Mouse (Mus musculus): ENCODE results near the gene Utrn. TPM values are rescaled to one million over a fixed set of nuclear protein-coding genes. Genes with fewer than 3 reads are reported as not detected.

The Utrn gene
- polyA plus RNA-seq, 1 experiment: 14.9 TPM

DNA sequence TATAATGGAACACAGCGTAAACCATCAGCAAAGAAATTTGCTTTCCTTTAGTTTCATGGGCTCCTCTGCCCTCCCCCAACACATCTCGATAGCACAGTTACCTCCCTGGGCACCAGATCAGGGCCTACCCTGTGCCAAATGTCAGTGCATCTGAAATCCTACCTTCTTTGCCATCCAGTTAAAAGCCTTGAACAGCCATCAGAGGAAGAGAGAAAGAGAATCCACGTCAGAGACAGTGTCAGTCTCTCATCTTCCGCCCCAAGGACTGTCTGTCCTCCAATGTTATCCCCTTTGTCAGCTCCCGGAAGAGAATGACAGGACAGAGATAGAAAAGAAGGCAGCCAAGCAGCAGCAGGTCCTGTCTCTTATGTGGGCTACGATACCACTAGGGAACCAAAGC lies 15.4 kb downstream of the Utrn start:
- TF ChIP-seq POLR2A (IDR thresholded peaks at IDR 0.05; ENCODE audit: low read depth, low read length) (no peak), CTCF (IDR thresholded peaks at IDR 0.05; ENCODE audit: extremely low read depth, insufficient read depth, insufficient read length, insufficient replicate concordance) (no peak)
- H3K36me3 ChIP-seq (ENCODE audit: control insufficient read depth, insufficient read depth, low read length): no peaks in the 10 kb centered on the region
- no peaks in the 10 kb centered on the region for H3K4me1 ChIP-seq (ENCODE audit: control insufficient read depth, insufficient read depth, insufficient read length)
- DNase-seq (ENCODE audit: low read depth in 1 of 2, low spot score in 2 of 2): no peak
- H3K4me3 ChIP-seq (ENCODE audit: extremely low read depth, insufficient read depth, insufficient read length): no peak overlapping the region
- 92% methylated on average over 6 of the region's 6 CpGs for WGBS
- no peak overlapping the region for H3K27ac ChIP-seq (ENCODE audit: insufficient read depth, low read length)
- no peaks in the 10 kb centered on the region for H3K27me3 ChIP-seq (ENCODE audit: control insufficient read depth, insufficient read depth, low read length)

DNA sequence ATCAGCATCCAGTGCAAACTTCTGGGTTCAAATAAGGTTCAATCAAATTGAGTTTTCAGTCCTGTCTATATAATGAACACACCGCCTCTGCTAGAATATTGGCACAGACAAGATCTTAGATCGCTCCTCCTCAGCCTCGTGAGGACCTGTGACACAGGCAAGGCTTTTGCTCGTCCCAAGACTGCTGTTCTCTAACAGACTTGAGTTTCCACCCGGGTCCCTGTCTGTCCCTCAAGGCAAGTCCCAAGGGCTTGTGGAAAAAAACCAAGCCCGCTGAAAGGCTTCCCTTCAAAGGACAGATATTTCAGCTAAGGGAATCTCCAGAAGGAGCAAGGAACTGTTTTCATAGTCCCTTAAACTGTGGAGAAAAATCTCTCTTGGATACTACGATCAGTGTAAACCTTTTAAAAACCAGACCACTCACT lies 16.0 kb downstream of the Utrn start:
- H3K27ac ChIP-seq (ENCODE audit: insufficient read depth, low read length): no peak overlapping the region
- H3K27me3 ChIP-seq (ENCODE audit: control insufficient read depth, insufficient read depth, low read length): no peaks in the 10 kb centered on the region
- DNase-seq (ENCODE audit: low read depth in 1 of 2, low spot score in 2 of 2): no peak

DNA sequence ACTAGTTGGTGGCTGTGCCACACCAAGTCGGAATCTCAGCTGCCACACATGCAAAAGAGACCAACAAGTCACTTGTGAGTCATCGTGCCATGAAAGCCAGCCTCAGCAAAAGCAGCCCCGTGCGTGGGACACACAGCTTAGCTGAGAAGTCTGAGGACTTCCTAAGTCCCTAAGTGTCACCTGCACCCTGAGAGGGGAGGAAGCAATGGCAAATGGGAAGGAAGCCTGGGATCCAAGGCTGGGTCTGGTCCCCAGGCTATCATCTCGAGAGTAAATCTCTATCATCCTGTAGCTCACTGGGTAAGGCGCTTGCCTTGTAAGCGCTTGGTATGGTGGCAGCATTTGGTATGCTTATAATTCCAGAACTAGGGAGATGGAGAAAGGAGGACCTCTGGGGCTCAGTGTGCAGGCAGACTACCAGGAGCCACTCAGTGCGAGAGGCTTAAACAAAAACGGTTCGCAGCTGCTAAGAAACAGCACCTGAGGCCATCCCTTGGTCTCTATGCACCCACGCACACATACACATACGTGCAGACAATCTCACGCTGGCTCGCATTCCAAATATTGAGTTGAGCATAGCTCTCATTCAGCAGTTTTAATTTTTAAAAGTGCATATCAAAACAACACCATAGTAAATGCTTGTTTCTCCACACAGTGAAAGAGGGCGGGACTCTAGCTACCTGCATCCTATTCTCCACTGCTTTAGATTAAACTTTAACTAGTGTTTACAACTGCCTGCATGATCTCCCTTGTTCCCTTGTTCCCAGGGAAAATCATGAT lies 16.6 kb downstream of the Utrn start:
- TF ChIP-seq POLR2A (IDR thresholded peaks at IDR 0.05; ENCODE audit: low read depth, low read length) (no peak), CTCF (IDR thresholded peaks at IDR 0.05; ENCODE audit: extremely low read depth, insufficient read depth, insufficient read length, insufficient replicate concordance) (no peak)
- DNase-seq (ENCODE audit: low read depth in 1 of 2, low spot score in 2 of 2): no peak
- Histone ChIP-seq H3K4me1 (ENCODE audit: control insufficient read depth, insufficient read depth, insufficient read length) (no peaks in the 10 kb centered on the region), H3K27ac (ENCODE audit: insufficient read depth, low read length) (no peak overlapping the region), H3K27me3 (ENCODE audit: control insufficient read depth, insufficient read depth, low read length) (no peaks in the 10 kb centered on the region), H3K4me3 (ENCODE audit: extremely low read depth, insufficient read depth, insufficient read length) (no peak overlapping the region), H3K36me3 (ENCODE audit: control insufficient read depth, insufficient read depth, low read length) (no peaks in the 10 kb centered on the region)
- WGBS: 93% methylated on average over 15 of the region's 15 CpGs

More for the DNA sequence above, 16.0 kb downstream of the Utrn start:
- no peaks in the 10 kb centered on the region for H3K4me1 ChIP-seq (ENCODE audit: control insufficient read depth, insufficient read depth, insufficient read length)
- TF ChIP-seq CTCF (IDR thresholded peaks at IDR 0.05; ENCODE audit: extremely low read depth, insufficient read depth, insufficient read length, insufficient replicate concordance) (no peak), POLR2A (IDR thresholded peaks at IDR 0.05; ENCODE audit: low read depth, low read length) (no peak)
- 92% methylated on average over 7 of the region's 7 CpGs for WGBS
- no peak overlapping the region for H3K4me3 ChIP-seq (ENCODE audit: extremely low read depth, insufficient read depth, insufficient read length)
- no peaks in the 10 kb centered on the region for H3K36me3 ChIP-seq (ENCODE audit: control insufficient read depth, insufficient read depth, low read length)

DNA sequence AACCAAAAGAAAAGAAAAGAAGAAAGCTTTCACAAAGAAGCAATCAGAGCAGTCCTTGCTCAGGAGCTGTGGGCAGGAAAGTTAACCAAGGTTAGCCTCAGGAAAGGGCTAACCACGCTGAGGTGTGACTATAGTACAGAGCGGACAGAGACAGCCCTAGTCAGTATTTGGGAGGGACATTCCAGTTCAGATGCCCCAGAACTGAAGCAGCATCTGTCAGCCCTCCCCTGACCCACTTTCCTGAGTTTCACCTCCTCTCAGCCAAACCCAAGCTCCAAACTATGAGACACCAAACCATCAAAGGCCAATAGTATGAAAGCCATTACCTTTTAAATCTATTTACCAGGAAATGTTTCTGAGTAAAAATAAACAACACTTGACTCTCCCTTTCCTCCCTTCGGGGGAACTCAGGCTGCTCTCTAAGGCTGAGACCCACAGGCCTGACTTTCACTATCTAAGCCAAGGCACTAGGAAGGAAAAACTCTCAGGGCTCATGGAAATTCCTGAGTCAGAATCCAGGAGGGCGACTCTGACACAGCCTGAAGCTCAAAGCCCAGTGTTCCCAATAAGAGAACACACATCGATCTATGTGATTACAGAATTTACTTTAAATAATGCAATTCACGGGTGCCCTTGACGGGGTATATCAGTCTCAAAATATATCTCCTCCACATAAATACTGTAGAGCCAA lies 18.2 kb downstream of the Utrn start:
- TF ChIP-seq CTCF (IDR thresholded peaks at IDR 0.05; ENCODE audit: extremely low read depth, insufficient read depth, insufficient read length, insufficient replicate concordance) (no peak), POLR2A (IDR thresholded peaks at IDR 0.05; ENCODE audit: low read depth, low read length) (no peak)
- H3K27me3 ChIP-seq (ENCODE audit: control insufficient read depth, insufficient read depth, low read length): no peaks in the 10 kb centered on the region
- no peaks in the 10 kb centered on the region for H3K4me1 ChIP-seq (ENCODE audit: control insufficient read depth, insufficient read depth, insufficient read length)
- H3K27ac ChIP-seq (ENCODE audit: insufficient read depth, low read length): no peak overlapping the region
- 69% methylated on average over 7 of the region's 7 CpGs for WGBS
- no peak overlapping the region for H3K4me3 ChIP-seq (ENCODE audit: extremely low read depth, insufficient read depth, insufficient read length)
- no peaks in the 10 kb centered on the region for H3K36me3 ChIP-seq (ENCODE audit: control insufficient read depth, insufficient read depth, low read length)
- DNase-seq (ENCODE audit: low read depth in 1 of 2, low spot score in 2 of 2): no peak

DNA sequence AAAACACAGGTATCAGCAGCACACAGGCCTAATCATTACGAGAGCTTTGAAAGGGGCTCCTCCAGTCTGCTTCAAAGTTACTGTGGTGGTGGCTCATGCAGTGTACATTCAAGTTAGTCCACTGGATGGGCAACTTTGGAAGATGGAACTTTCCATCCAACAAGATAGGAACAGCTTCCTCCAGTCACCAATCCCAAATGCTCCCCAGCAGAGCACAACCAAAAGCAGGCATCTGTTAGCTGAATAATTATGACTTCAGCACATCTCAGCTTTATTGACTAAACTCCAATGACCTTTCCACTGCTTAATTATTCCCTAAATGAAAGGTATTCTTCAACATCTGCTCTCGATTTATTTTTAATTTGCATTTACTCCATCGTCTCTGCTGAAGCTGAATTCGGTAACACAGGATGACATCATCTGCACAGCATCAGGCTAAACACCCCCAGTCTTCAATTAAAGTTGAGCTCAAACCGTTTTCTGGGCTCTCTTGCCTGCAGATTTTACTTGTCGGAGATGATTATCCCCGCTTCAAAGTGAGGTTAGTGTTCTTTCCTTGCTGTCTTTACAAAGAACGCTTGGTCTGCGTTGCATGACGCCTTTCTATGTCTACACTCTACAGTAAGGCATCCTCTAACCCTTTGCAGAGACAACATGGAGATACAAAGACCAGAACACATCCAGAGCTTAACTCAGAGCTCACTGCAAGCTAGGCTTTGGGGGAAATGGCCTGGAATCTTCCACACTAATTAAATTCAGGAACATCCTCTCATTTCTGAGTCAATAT lies 20.6 kb downstream of the Utrn start:
- Histone ChIP-seq H3K36me3 (ENCODE audit: control insufficient read depth, insufficient read depth, low read length) (no peaks in the 10 kb centered on the region), H3K4me3 (ENCODE audit: extremely low read depth, insufficient read depth, insufficient read length) (no peak overlapping the region), H3K27ac (ENCODE audit: insufficient read depth, low read length) (no peak overlapping the region), H3K27me3 (ENCODE audit: control insufficient read depth, insufficient read depth, low read length) (no peaks in the 10 kb centered on the region), H3K4me1 (ENCODE audit: control insufficient read depth, insufficient read depth, insufficient read length) (no peaks in the 10 kb centered on the region)
- TF ChIP-seq CTCF (IDR thresholded peaks at IDR 0.05; ENCODE audit: extremely low read depth, insufficient read depth, insufficient read length, insufficient replicate concordance) (no peak), POLR2A (IDR thresholded peaks at IDR 0.05; ENCODE audit: low read depth, low read length) (no peak)
- no peak for DNase-seq (ENCODE audit: low read depth in 1 of 2, low spot score in 2 of 2)
- WGBS: 92% methylated on average over 10 of the region's 10 CpGs

DNA sequence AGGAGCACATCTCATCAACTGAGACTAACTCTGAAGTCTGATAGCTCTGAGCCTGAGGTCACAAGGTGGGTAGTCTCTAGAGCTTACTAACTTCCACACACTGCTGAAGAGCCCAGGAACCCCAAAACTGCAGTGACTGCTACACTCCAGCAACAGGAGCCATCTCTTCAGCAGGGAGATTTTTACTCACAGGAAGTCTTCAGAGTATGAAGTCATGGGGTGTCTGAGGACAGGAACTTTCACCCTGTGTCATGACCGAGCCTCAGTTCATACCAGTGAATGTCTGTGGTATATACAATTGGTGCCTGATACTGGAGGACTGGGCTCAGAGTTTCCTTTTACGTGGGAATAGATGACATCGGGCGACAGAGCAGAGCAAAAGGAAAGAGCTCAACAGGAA lies 26.6 kb downstream of the Utrn start:
- no peak overlapping the region for H3K27ac ChIP-seq (ENCODE audit: insufficient read depth, low read length)
- no peak for DNase-seq (ENCODE audit: low read depth in 1 of 2, low spot score in 2 of 2)
- TF ChIP-seq CTCF (IDR thresholded peaks at IDR 0.05; ENCODE audit: extremely low read depth, insufficient read depth, insufficient read length, insufficient replicate concordance): no peak
- no peak for TF ChIP-seq POLR2A (IDR thresholded peaks at IDR 0.05; ENCODE audit: low read depth, low read length)
- H3K27me3 ChIP-seq (ENCODE audit: control insufficient read depth, insufficient read depth, low read length): no peaks in the 10 kb centered on the region
- 53% methylated on average over 4 of the region's 4 CpGs for WGBS
- no peak overlapping the region for H3K4me3 ChIP-seq (ENCODE audit: extremely low read depth, insufficient read depth, insufficient read length)
- no peaks in the 10 kb centered on the region for H3K36me3 ChIP-seq (ENCODE audit: control insufficient read depth, insufficient read depth, low read length)
- H3K4me1 ChIP-seq (ENCODE audit: control insufficient read depth, insufficient read depth, insufficient read length): peaks cover 11% of the 10 kb centered on the region; the same call in 1 of the 2 replicates

Measured in spleen, adult 2 months (tissue).